Mouse (Mus musculus) testis, adult 2 months (tissue): ENCODE measurements around the gene Acox1. TPM values are rescaled to one million over a fixed set of nuclear protein-coding genes. Genes with fewer than 3 reads are reported as not detected.
A peak's percentile ranks its signal among the peaks of the same experiment; 100 is the strongest.

Source experiments
- H3K27ac ChIP-seq: fragments of 200-500 bp; 2 replicates; pipeline ENCODE4 v1.5.1; 2012; ENCODE audit warnings: low read depth, low read length; ENCODE audit not compliant: control insufficient read depth, insufficient read depth
- H3K27me3 ChIP-seq: fragments of 200-500 bp; 2 replicates; pipeline ENCODE4 v1.6.1; 2012; ENCODE audit warnings: mild to moderate bottlenecking, low read length, moderate library complexity; ENCODE audit not compliant: control insufficient read depth, insufficient read depth
- H3K36me3 ChIP-seq: fragments of 200-500 bp; 2 replicates; pipeline ENCODE4 v1.6.1; 2012; ENCODE audit warnings: mild to moderate bottlenecking, low read length; ENCODE audit not compliant: control insufficient read depth, insufficient read depth
- H3K4me1 ChIP-seq: fragments of 200-500 bp; 2 replicates; pipeline ENCODE4 v1.6.1; 2012; ENCODE audit warnings: low read length; ENCODE audit not compliant: control insufficient read depth, insufficient read depth
- H3K4me3 ChIP-seq: fragments of 200-500 bp; 2 replicates; pipeline ENCODE4 v1.5.1; 2012; ENCODE audit warnings: low read depth, mild to moderate bottlenecking, low read length, moderate library complexity, mixed read lengths; ENCODE audit not compliant: control insufficient read depth
- CTCF ChIP-seq: fragments of 200-500 bp; IDR thresholded peaks from 2 replicates; pipeline ENCODE4 v1.5.1; 2012; ENCODE audit warnings: low read depth, mild to moderate bottlenecking, inconsistent platforms, low read length, moderate library complexity; ENCODE audit not compliant: control insufficient read depth, insufficient read depth, insufficient replicate concordance
- POLR2A ChIP-seq: fragments of 200-500 bp; IDR thresholded peaks from 2 replicates; pipeline ENCODE4 v1.6.1; 2012; ENCODE audit warnings: low read depth, mild to moderate bottlenecking, inconsistent platforms, low read length, moderate library complexity; ENCODE audit not compliant: control insufficient read depth
- polyA plus RNA-seq: library from polyadenylated mRNA; depleted of rRNA; stranded (reverse); fragments of >200 nt; gene quantifications from 2 replicates; pipeline ENCODE4 v1.2.3, GENCODE M21; 2012

The Acox1 gene
- polyA plus RNA-seq, 1 experiment = 19.0 TPM

- Histone ChIP-seq H3K27ac (no peak overlapping the region), H3K4me3 (peak overlapping the region; percentile 35), H3K4me1 (peaks cover 12% of the 10 kb centered on the region), H3K36me3 (peaks cover 2% of the 10 kb centered on the region; the same call in 1 of the 2 replicates), H3K27me3 (no peaks in the 10 kb centered on the region)
- no peak for TF ChIP-seq CTCF
- no peak for TF ChIP-seq POLR2A
Observed at GRCm38 (mm10) chr11:116196866-116197583, 1.8 kb downstream of the Acox1 start.

DNA sequence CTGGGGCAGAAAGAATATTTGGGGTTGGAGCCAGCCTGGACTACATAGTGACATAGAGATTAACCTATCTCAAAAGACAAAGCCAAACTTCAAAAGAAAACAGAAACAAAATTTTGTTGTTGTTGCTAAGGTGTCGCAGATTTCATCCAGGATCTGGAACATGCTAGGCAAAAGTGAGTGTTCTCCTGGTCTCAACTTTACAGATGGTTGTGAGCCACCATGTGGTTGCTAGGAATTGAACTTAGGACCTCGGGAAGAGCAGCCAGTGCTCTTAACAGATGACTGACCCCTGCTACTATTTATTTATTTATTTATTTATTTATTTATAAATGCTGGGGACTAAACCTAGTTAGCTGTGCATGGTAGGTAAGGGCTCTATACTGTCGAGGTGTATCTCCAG lies 2.5 kb downstream of the Acox1 start:
- no peak for TF ChIP-seq POLR2A
- no peak for TF ChIP-seq CTCF
- Histone ChIP-seq H3K27ac (no peak overlapping the region), H3K4me3 (no peak overlapping the region), H3K36me3 (peaks cover 2% of the 10 kb centered on the region; the same call in 1 of the 2 replicates), H3K27me3 (no peaks in the 10 kb centered on the region), H3K4me1 (peaks cover 12% of the 10 kb centered on the region)

DNA sequence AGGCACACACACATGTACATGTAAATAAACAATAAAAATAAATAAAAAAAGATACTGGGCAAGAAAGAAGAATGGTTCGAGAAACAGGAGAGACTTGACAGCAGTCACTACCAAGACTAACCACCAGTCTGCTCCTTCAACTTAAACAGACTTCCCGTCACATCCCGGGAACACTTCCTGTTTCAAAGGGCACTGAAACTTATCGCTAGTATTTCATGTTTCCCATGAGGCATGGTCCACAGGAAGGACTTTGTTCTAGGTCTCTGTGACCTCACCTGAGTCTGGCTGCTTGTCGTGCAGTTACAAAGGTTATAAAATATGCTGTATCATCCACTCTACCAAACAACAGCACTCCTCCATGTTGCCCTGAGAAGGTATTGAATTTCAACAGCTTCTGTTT lies 3.6 kb downstream of the Acox1 start:
- no peak overlapping the region for H3K27ac ChIP-seq
- H3K4me1 ChIP-seq = peaks cover 12% of the 10 kb centered on the region
- TF ChIP-seq POLR2A (no peak), CTCF (no peak)
- peaks cover 2% of the 10 kb centered on the region; the same call in 1 of the 2 replicates for H3K36me3 ChIP-seq
- H3K4me3 ChIP-seq = no peak overlapping the region
- no peaks in the 10 kb centered on the region for H3K27me3 ChIP-seq

DNA sequence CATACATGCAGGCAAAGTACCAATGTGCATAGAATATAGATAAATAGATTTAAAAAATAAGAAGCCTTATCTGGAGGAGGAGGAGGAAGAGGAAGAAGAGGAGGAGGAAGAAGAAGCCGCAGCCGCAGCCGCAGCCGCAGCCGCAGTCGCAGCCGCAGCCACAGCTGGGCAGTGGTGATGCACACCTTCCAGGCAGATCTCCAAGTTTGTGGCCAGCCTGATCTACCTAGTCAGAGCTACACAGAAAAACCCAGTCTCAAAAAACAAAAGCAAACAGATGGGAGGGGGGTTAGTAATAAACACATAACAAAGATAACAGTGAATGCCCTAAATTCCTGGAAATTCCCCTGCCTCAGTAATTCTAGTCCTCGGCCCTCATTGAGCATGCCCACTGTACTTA lies 4.2 kb downstream of the Acox1 start:
- Histone ChIP-seq H3K36me3 (peaks cover 2% of the 10 kb centered on the region; the same call in 1 of the 2 replicates), H3K4me3 (no peak overlapping the region), H3K4me1 (peaks cover 9% of the 10 kb centered on the region), H3K27me3 (no peaks in the 10 kb centered on the region), H3K27ac (no peak overlapping the region)
- TF ChIP-seq CTCF = no peak
- TF ChIP-seq POLR2A = no peak

- H3K27me3 ChIP-seq = no peaks in the 10 kb centered on the region
- H3K27ac ChIP-seq = no peak overlapping the region
- no peaks in the 10 kb centered on the region for H3K36me3 ChIP-seq
- no peak overlapping the region for H3K4me3 ChIP-seq
- no peak for TF ChIP-seq CTCF
- TF ChIP-seq POLR2A = no peak
- H3K4me1 ChIP-seq = no peaks in the 10 kb centered on the region
Observed at GRCm38 (mm10) chr11:116187226-116187930, 11.5 kb downstream of the Acox1 start.

DNA sequence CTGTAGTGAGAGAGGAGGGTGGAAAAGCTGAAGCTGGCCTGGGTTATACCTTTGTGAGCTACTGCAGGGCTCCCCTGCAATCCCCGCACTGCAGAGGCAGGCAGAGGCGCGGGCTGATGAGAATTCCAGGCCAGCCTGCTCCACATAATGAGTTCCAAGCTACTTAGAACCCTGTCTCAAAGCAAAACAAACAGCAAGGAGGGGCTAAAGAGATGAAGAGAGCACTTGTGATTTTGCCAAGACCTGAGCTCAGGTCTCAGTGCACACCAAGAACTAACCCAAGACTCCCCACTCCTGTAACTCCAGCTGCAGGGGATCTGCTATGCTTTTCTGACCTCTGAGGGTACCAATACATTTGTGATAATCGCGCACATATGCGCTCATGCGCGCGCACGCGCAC lies 12.5 kb downstream of the Acox1 start:
- TF ChIP-seq POLR2A (no peak), CTCF (no peak)
- H3K27ac ChIP-seq = no peak overlapping the region
- no peaks in the 10 kb centered on the region for H3K36me3 ChIP-seq
- no peak overlapping the region for H3K4me3 ChIP-seq
- no peaks in the 10 kb centered on the region for H3K27me3 ChIP-seq
- no peaks in the 10 kb centered on the region for H3K4me1 ChIP-seq

DNA sequence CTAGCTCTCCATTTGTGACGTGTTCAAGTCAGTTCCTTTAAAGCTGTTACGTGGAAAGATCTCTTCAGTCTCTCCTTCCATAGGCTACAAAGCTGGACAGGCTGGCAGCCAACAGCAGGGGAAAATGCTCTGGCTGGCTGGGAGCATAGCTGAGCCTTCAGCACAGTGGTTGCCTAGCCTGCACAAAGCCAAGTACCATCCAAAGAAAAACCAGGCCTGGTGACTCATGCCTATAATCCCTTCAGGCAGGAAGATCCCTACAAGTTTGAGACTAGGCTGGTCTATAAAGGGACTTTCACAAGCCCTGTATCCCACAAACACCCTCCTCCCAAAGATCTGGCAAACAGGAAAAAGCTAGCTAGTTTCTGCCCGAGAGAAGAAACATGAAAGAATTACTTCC lies 13.0 kb downstream of the Acox1 start:
- no peaks in the 10 kb centered on the region for H3K27me3 ChIP-seq
- H3K27ac ChIP-seq = no peak overlapping the region
- H3K4me1 ChIP-seq = no peaks in the 10 kb centered on the region
- H3K4me3 ChIP-seq = no peak overlapping the region
- H3K36me3 ChIP-seq = no peaks in the 10 kb centered on the region
- TF ChIP-seq CTCF = no peak
- TF ChIP-seq POLR2A = no peak
